Mouse (Mus musculus) cerebellum, adult 2 months (tissue): ENCODE measurements around the gene Atp8b3.

ENCODE experiments used
- CTCF ChIP-seq: fragments of 200-500 bp; IDR thresholded peaks from 2 replicates; pipeline ENCODE4 v1.5.1; 2011; ENCODE audit warnings: low read depth, mild to moderate bottlenecking, control low read depth, low read length, moderate library complexity, borderline replicate concordance; ENCODE audit not compliant: insufficient read depth
- POLR2A ChIP-seq: fragments of 200-500 bp; IDR thresholded peaks from 2 replicates; pipeline ENCODE4 v1.6.1; 2011; ENCODE audit warnings: low read length, control low read depth, borderline replicate concordance; ENCODE audit not compliant: insufficient read depth

- TF ChIP-seq CTCF (no peak), POLR2A (no peak)
These were observed 48.4 kb upstream of the Atp8b3 start for GRCm38 (mm10) chr10:80587305-80587657.
